Comparison of ENCODE assay signal across 10 mouse cellular contexts in the genomic region with DNA sequence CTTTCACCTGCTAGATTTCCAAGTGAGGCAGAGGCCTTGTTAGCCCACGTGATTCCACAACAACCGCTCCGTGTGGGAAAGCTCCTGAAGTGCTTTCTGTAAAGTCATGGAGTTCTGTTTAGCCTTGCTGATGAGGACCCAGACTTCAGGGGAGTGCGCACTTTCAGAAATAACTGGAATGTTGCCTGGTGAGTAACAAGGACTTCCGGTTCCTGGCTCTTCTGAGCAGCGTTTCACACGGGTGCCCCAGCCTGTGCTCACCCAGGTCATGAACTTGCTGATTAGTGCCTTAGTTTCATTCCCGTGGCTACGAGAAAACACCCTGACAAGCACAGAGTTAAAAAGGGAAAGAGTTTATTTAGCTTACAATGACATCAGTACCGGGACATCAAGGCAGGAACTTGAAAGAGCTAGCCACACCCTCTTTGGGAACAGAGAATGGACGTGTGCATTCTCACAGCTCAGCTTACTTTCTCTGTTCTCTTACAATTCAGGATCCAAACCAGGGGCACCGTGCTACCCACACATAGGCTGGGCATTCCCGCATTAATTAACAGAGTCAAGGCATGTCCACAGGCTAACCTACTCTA.
DNase-seq lines count a peak whose midpoint lies in the region; ATAC-seq and TF ChIP-seq lines count a peak whose summit lies in the region.
"Had no signal": no experiment of that assay in that cellular context is flagged by ENCODE, and none has a peak within 500 bp of the region (broad histone marks: within the 10 kb centered on the region; RNA-seq: fewer than 3 reads in every experiment).

No protein-coding gene starts in this region.

- H3K9me3 ChIP-seq in hindbrain, embryonic 11.5 days (ENCODE audit: control insufficient read depth, low read length), result no peaks in the 10 kb centered on the region
- no peaks in the 10 kb centered on the region for H3K9me3 ChIP-seq in hindbrain, embryonic 10.5 days

- no peak for TF ChIP-seq POLR2A in embryonic fibroblast, embryonic 13.5 days (IDR thresholded peaks at IDR 0.05; ENCODE audit: low read depth, low read length)

- H3K9ac ChIP-seq in hindbrain, embryonic 11.5 days (ENCODE audit: low read depth, low read length), result no peak overlapping the region

- no peak for DNase-seq in hindbrain, embryonic 11.5 days (ENCODE audit: low spot score)
- no peak for DNase-seq in hindbrain, embryonic 10.5 days (ENCODE audit: low spot score)
- peak; percentile 25 for DNase-seq in kidney, adult 11 months
- DNase-seq in lung, postnatal 25 days (ENCODE audit: low spot score), result peak; percentile 66
- DNase-seq in cerebellum, postnatal 36 days, result no peak
- no peak for DNase-seq in cerebellum, adult 11-12 months
- DNase-seq: cerebellum, postnatal 14 days; layer of hippocampus, adult 9-11 months had no signal

- no peak overlapping the region for H3K4me2 ChIP-seq in hindbrain, embryonic 11.5 days (replicated peaks; ENCODE audit: low read depth, low read length)

- no peaks in the 10 kb centered on the region for H3K4me1 ChIP-seq in hindbrain, embryonic 11.5 days (replicated peaks; ENCODE audit: control insufficient read depth, insufficient read depth, low read length)
- H3K4me1 ChIP-seq in hindbrain, embryonic 10.5 days (replicated peaks), result no peaks in the 10 kb centered on the region
- H3K4me1 ChIP-seq in embryonic fibroblast, embryonic 13.5 days (ENCODE audit: control insufficient read depth, insufficient read depth, low read length), result no peaks in the 10 kb centered on the region

- no peak overlapping the region for H3K4me3 ChIP-seq in hindbrain, embryonic 11.5 days (ENCODE audit: low read depth, low read length)
- H3K4me3 ChIP-seq in hindbrain, embryonic 10.5 days, result no peak overlapping the region
- H3K4me3 ChIP-seq in embryonic fibroblast, embryonic 13.5 days (ENCODE audit: insufficient read depth, low read length), result no peak overlapping the region

- H3K27me3 ChIP-seq in hindbrain, embryonic 11.5 days (ENCODE audit: control insufficient read depth, insufficient read depth, low read length), result no peaks in the 10 kb centered on the region
- H3K27me3 ChIP-seq in hindbrain, embryonic 10.5 days (ENCODE audit: insufficient read depth, poor library complexity, severe bottlenecking), result no peaks in the 10 kb centered on the region

- WGBS in hindbrain, embryonic 11.5 days, result 59% methylated on average over 13 of the region's 13 CpGs
- 62% methylated on average over 13 of the region's 13 CpGs for WGBS in hindbrain, embryonic 10.5 days

- no peaks in the 10 kb centered on the region for H3K36me3 ChIP-seq in hindbrain, embryonic 11.5 days (ENCODE audit: control insufficient read depth, insufficient read depth, low read length)
- no peaks in the 10 kb centered on the region for H3K36me3 ChIP-seq in hindbrain, embryonic 10.5 days

- no peak overlapping the region for H3K27ac ChIP-seq in hindbrain, embryonic 11.5 days (ENCODE audit: low read depth, low read length)
- H3K27ac ChIP-seq in hindbrain, embryonic 10.5 days, result no peak overlapping the region
- peak overlapping the region; percentile 90 for H3K27ac ChIP-seq in embryonic fibroblast, embryonic 13.5 days (ENCODE audit: insufficient read depth, low read length)

- ATAC-seq in hindbrain, embryonic 11.5 days (ENCODE audit: low FRiP score), result 0 out of 2 replicates have a peak, but pooled peaks have one; percentile 33
- ATAC-seq in erythroid progenitor cell, adult 5-6 weeks (replicated peaks; ENCODE audit: low FRiP score, poor library complexity, severe bottlenecking), result no peak

- TF ChIP-seq CTCF in embryonic fibroblast, embryonic 13.5 days (IDR thresholded peaks at IDR 0.05; ENCODE audit: borderline replicate concordance, insufficient read depth, low read length), result no peak

Comparison
In these comparisons a context has a peak if more than half of its experiments do, and no peak if none do; other contexts are left out.
1. DNase-seq: peak in kidney, adult 11 months (single experiment) and lung, postnatal 25 days (single experiment); none in hindbrain, embryonic 11.5 days (single experiment), hindbrain, embryonic 10.5 days (single experiment), cerebellum, postnatal 36 days (0 of 2) and cerebellum, adult 11-12 months (single experiment).